Mouse (Mus musculus) 3134 (cell line): ENCODE measurements around the gene Tcap.

Source experiments
- DNase-seq: peaks from one replicate; pipeline ENCODE4 v3.0.0-alpha.2; 2011; ENCODE audit warnings: low spot score; ENCODE audit not compliant: insufficient read length; ENCODE audit errors: extremely low read depth

Tcap gene

GRCm38 (mm10) chr11:98408872-98409271, 25.3 kb downstream of the Tcap start:
- no peak for DNase-seq

- no peak for DNase-seq
These were observed 25.8 kb downstream of the Tcap start for GRCm38 (mm10) chr11:98409341-98409822.

GRCm38 (mm10) chr11:98412273-98412796, 28.7 kb downstream of the Tcap start, which contains the start of gene Erbb2:
Erbb2 (plus strand) TSS chr11:98412470.
- DNase-seq: peak; percentile 94

- peak; percentile 61 for DNase-seq
These were observed 29.2 kb downstream of the Tcap start for GRCm38 (mm10) chr11:98412797-98413301.

GRCm38 (mm10) chr11:98413731-98414130, 30.1 kb downstream of the Tcap start:
- no peak for DNase-seq

- no peak for DNase-seq
These were observed 30.6 kb downstream of the Tcap start for GRCm38 (mm10) chr11:98414162-98414561.

- DNase-seq: no peak
These were observed 33.5 kb downstream of the Tcap start for GRCm38 (mm10) chr11:98417074-98417473.

- DNase-seq: no peak
These were observed 34.7 kb downstream of the Tcap start for GRCm38 (mm10) chr11:98418273-98418672.

- DNase-seq: no peak
These were observed 35.4 kb downstream of the Tcap start for GRCm38 (mm10) chr11:98418939-98419547.

GRCm38 (mm10) chr11:98426592-98426991, 43.0 kb downstream of the Tcap start:
- no peak for DNase-seq

- no peak for DNase-seq
These were observed 44.8 kb downstream of the Tcap start for GRCm38 (mm10) chr11:98428436-98428835.

- DNase-seq: no peak
These were observed 48.3 kb downstream of the Tcap start for GRCm38 (mm10) chr11:98431743-98432502.
